Mouse (Mus musculus): ENCODE results near the gene Tmem107. TPM values are rescaled to one million over a fixed set of nuclear protein-coding genes. Genes with fewer than 3 reads are reported as not detected.
A peak's percentile ranks its signal among the peaks of the same experiment; 100 is the strongest.

Tmem107 gene
- total RNA-seq, 2 experiments from 2014 or later, result 23.3 to 28.0 TPM

DNA sequence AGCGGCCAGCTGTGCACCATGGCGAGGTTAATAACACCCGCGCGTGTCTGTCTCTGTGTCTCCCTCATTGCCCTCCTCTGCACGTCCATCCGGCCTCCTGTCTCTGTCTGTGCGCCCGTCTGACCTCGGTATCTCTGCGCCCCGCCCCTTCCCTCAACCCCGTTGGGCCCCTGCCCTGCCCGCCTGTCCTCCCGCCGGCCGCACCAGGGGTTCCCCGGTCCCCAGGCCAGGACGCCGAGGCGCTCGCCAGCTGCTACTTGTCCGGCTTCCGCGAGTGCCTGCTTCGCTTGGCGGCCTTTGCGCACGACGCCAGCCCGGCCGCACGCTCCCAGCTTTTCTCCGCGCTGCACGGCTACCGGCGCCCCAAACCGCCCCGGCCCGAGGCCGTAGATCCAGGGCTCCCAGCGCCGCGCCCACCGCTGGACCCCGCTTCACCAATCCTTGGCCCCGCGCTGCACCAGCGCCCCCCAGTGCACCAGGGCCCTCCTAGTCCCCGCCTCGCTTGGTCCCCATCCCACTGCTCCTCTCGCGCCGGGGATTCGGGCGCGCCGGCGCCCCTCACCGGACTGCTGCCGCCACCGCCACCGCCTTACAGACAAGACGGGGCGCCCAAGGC lies 51.8 kb downstream of the Tmem107 start, which contains the start of gene 9130213A22Rik:
Gene 9130213A22Rik, minus strand, starts transcription at position 254 of the 616 bp plus-strand sequence.
- DNase-seq (ENCODE audit: extremely low spot score in 1 of 2, low spot score in 2 of 2), result peak; percentile 86 to 87
- intact Hi-C loops (cut with DNase I), result no loop called here
- Histone ChIP-seq H3K27ac (peak within 1 kb of the TSS; percentile 62), H3K4me3 (peak within 1 kb of the TSS; percentile 65)
- TF ChIP-seq CTCF (IDR thresholded peaks at IDR 0.05), result peak; percentile 66

Other genes with a start within 250 kb of the Tmem107 start
- 100 to 1,000 TPM; 108 to 115 TPM for gene Ndel1, start 198.9 kb upstream of the Tmem107 start, total RNA-seq (2021)
- gene Rnf222, start 182.3 kb upstream of the Tmem107 start, total RNA-seq (2021), result not detected
- gene Rpl26, start 169.2 kb upstream of the Tmem107 start, total RNA-seq (2021), result 100 to 1,000 TPM; 727 to 749 TPM
- under 1 TPM; 0.44 to 0.95 TPM for gene Odf4, start 143.7 kb upstream of the Tmem107 start, total RNA-seq (2021)
- 10 to 100 TPM; 22.4 to 22.6 TPM for gene Arhgef15, start 113.3 kb upstream of the Tmem107 start, total RNA-seq (2021)
- gene Slc25a35, start 102.7 kb upstream of the Tmem107 start, total RNA-seq (2021), result 1 to 10 TPM; 5.0 to 5.2 TPM
- gene Rangrf, start 95.6 kb upstream of the Tmem107 start, total RNA-seq (2021), result 10 to 100 TPM; 15.7 to 17.0 TPM
- gene Pfas, start 62.3 kb upstream of the Tmem107 start, total RNA-seq (2021), result 10 to 100 TPM; 20.1 to 24.7 TPM
- gene Ctc1, start 54.9 kb upstream of the Tmem107 start, total RNA-seq (2021), result 10 to 100 TPM; 38.7 to 39.8 TPM
- gene Aurkb, start 25.2 kb upstream of the Tmem107 start, total RNA-seq (2021), result under 1 TPM; 0.25 to 0.30 TPM
- gene Borcs6, start 11.1 kb upstream of the Tmem107 start, total RNA-seq (2021), result 10 to 100 TPM; 31.1 to 33.8 TPM
- 1,000 to 10,000 TPM; 1,115 to 1,119 TPM for gene Vamp2, start 17.7 kb downstream of the Tmem107 start, total RNA-seq (2021)
- 100 to 1,000 TPM; 114 to 185 TPM for gene Per1, start 24.4 kb downstream of the Tmem107 start, total RNA-seq (2021)
- gene Hes7, start 49.6 kb downstream of the Tmem107 start, total RNA-seq (2021), result under 1 TPM; 0.57 to 0.82 TPM
- gene 9130213A22Rik, start 51.8 kb downstream of the Tmem107 start, total RNA-seq (2021), result 1 to 10 TPM; 1.3 to 1.4 TPM
- 1 to 10 TPM; 6.5 TPM for gene Aloxe3, start 55.1 kb downstream of the Tmem107 start, total RNA-seq (2021)
- 1 to 10 TPM; 8.7 to 9.8 TPM for gene Alox12b, start 86.2 kb downstream of the Tmem107 start, total RNA-seq (2021)
- 1 to 10 TPM; 6.1 to 6.4 TPM for gene Alox8, start 127.0 kb downstream of the Tmem107 start, total RNA-seq (2021)
- 1 to 10 TPM; 1.0 to 1.3 TPM for gene Gucy2e, start 166.2 kb downstream of the Tmem107 start, total RNA-seq (2021)

Measured in left cerebral cortex, adult 2 months (tissue).